Mouse (Mus musculus) kidney, adult 2 months (tissue): ENCODE data around the gene Krtap3-2. TPM values are rescaled to one million over a fixed set of nuclear protein-coding genes. Genes with fewer than 3 reads are reported as not detected.
A peak's percentile ranks its signal among the peaks of the same experiment; 100 is the strongest.

Experiments used
- DNase-seq: peaks from one replicate; pipeline ENCODE4 v3.0.0; 2021
- H3K27ac ChIP-seq: fragments of 200-500 bp; 2 replicates; pipeline ENCODE4 v1.5.1; 2012; ENCODE audit warnings: low read depth, low read length, control low read depth, inconsistent platforms; ENCODE audit not compliant: insufficient read depth
- H3K27me3 ChIP-seq: fragments of 200-500 bp; replicated peaks from 2 replicates; pipeline ENCODE4 v1.6.1; 2012; ENCODE audit warnings: mild to moderate bottlenecking, moderate library complexity, low read length, inconsistent platforms; ENCODE audit not compliant: control insufficient read depth, insufficient read depth
- H3K36me3 ChIP-seq: fragments of 200-500 bp; 2 replicates; pipeline ENCODE4 v1.6.1; 2012; ENCODE audit warnings: mild to moderate bottlenecking, moderate library complexity, low read length, inconsistent platforms; ENCODE audit not compliant: control insufficient read depth, insufficient read depth
- H3K4me1 ChIP-seq: fragments of 200-500 bp; 2 replicates; pipeline ENCODE4 v1.6.1; 2011; ENCODE audit warnings: low read length; ENCODE audit not compliant: control insufficient read depth, insufficient read depth
- H3K4me3 ChIP-seq: fragments of 200-500 bp; 2 replicates; pipeline ENCODE4 v1.5.1; 2011; ENCODE audit warnings: mild to moderate bottlenecking, low read depth, low read length, control low read depth; ENCODE audit not compliant: insufficient read depth
- CTCF ChIP-seq: fragments of 200-500 bp; conservative IDR thresholded peaks from 2 replicates; pipeline ENCODE4 v1.5.1; 2011; ENCODE audit warnings: low read depth, mild to moderate bottlenecking, control low read depth, low read length, moderate library complexity, mixed read lengths; ENCODE audit not compliant: insufficient read depth, insufficient read length
- POLR2A ChIP-seq: fragments of 200-500 bp; IDR thresholded peaks from one replicate; pipeline ENCODE4 v1.6.1; 2011; ENCODE audit warnings: low read depth, low read length, control low read depth
- whole genome bisulfite sequencing: fragments of 180-500 bp; shearing (Covaris S2); methylation state at CpG from one replicate; pipeline ENCODE4 v1.1.7; 2018; 5-methylcytosine and 5-hydroxymethylcytosine counted together
- polyA plus RNA-seq: library from polyadenylated mRNA; depleted of rRNA; stranded (reverse); fragments of >200 nt; gene quantifications from 2 replicates; pipeline ENCODE4 v1.2.3, GENCODE M21; 2012; rRNA removed

The Krtap3-2 gene
- polyA plus RNA-seq, 1 experiment, result not detected

GRCm38 (mm10) chr11:99556195-99556594 lies 458 bp downstream of the Krtap3-2 start:
- Histone ChIP-seq H3K27ac (no peak overlapping the region), H3K4me1 (no peaks in the 10 kb centered on the region), H3K4me3 (no peak overlapping the region), H3K36me3 (no peaks in the 10 kb centered on the region), H3K27me3 (no peaks in the 10 kb centered on the region)
- TF ChIP-seq POLR2A (no peak), CTCF (no peak)
- DNase-seq, result no peak
- WGBS, result 95% methylated on average over 2 of the region's 2 CpGs

GRCm38 (mm10) chr11:99550765-99551164 lies 5.9 kb downstream of the Krtap3-2 start, which contains the start of gene Krtap3-3:
Krtap3-3 (minus strand) TSS chr11:99550865.
- H3K4me3 ChIP-seq, result no peak within 1 kb of the TSS
- no peak within 1 kb of the TSS for H3K27ac ChIP-seq
- H3K27me3 ChIP-seq, result no peaks in the 10 kb centered on the region
- H3K36me3 ChIP-seq, result no peaks in the 10 kb centered on the region
- TF ChIP-seq POLR2A (no peak), CTCF (no peak)
- no peak for DNase-seq
- WGBS, result 57% methylated on average over 4 of the region's 4 CpGs
- no peaks in the 10 kb centered on the region for H3K4me1 ChIP-seq

GRCm38 (mm10) chr11:99547892-99548291 lies 8.8 kb downstream of the Krtap3-2 start:
- no peaks in the 10 kb centered on the region for H3K4me1 ChIP-seq
- no peak overlapping the region for H3K4me3 ChIP-seq
- TF ChIP-seq CTCF (no peak), POLR2A (no peak)
- H3K27ac ChIP-seq, result no peak overlapping the region
- no peak for DNase-seq
- H3K36me3 ChIP-seq, result no peaks in the 10 kb centered on the region
- no peaks in the 10 kb centered on the region; the same call in 1 of the 2 replicates for H3K27me3 ChIP-seq

GRCm38 (mm10) chr11:99539721-99540120 lies 16.9 kb downstream of the Krtap3-2 start:
- H3K4me1 ChIP-seq, result no peaks in the 10 kb centered on the region
- H3K27me3 ChIP-seq, result no peaks in the 10 kb centered on the region
- TF ChIP-seq POLR2A (no peak), CTCF (no peak)
- H3K27ac ChIP-seq, result no peak overlapping the region
- 30% methylated on average over 9 of the region's 9 CpGs for WGBS
- no peak overlapping the region for H3K4me3 ChIP-seq
- peak; percentile 30 for DNase-seq
- no peaks in the 10 kb centered on the region for H3K36me3 ChIP-seq

GRCm38 (mm10) chr11:99521288-99521860 lies 35.3 kb downstream of the Krtap3-2 start, which contains the start of gene Krt39:
Krt39 (minus strand) TSS chr11:99521338.
- no peak for TF ChIP-seq POLR2A
- no peak for TF ChIP-seq CTCF
- no peak within 1 kb of the TSS for H3K4me3 ChIP-seq
- H3K36me3 ChIP-seq, result no peaks in the 10 kb centered on the region
- no peaks in the 10 kb centered on the region for H3K4me1 ChIP-seq
- H3K27ac ChIP-seq, result no peak within 1 kb of the TSS
- 10% methylated on average over 13 of the region's 13 CpGs for WGBS
- no peaks in the 10 kb centered on the region for H3K27me3 ChIP-seq
- peak; percentile 56 for DNase-seq

GRCm38 (mm10) chr11:99514098-99514497 lies 42.6 kb downstream of the Krtap3-2 start:
- Histone ChIP-seq H3K27me3 (no peaks in the 10 kb centered on the region), H3K4me1 (no peaks in the 10 kb centered on the region), H3K4me3 (no peak overlapping the region), H3K27ac (no peak overlapping the region; the same call in 1 of the 2 replicates), H3K36me3 (no peaks in the 10 kb centered on the region)
- 74% methylated on average over 8 of the region's 8 CpGs for WGBS
- DNase-seq, result peak; percentile 3
- TF ChIP-seq POLR2A, result no peak
- no peak for TF ChIP-seq CTCF

Other genes starting within 250 kb of the Krtap3-2 start
- 0.03 TPM in 1 of 2 replicates, not detected in the other for gene Krt25, start 233.9 kb downstream of the Krtap3-2 start, polyA plus RNA-seq
- not detected in 2 replicates for gene Krt26, start 218.9 kb downstream of the Krtap3-2 start, polyA plus RNA-seq
- not detected in 2 replicates for gene Krt27, start 205.7 kb downstream of the Krtap3-2 start, polyA plus RNA-seq
- 0.05 TPM in 1 of 2 replicates, not detected in the other for gene Krt28, start 181.9 kb downstream of the Krtap3-2 start, polyA plus RNA-seq
- 2.4 and 3.1 TPM in 2 replicates for gene Krt10, start 167.5 kb downstream of the Krtap3-2 start, polyA plus RNA-seq
- not detected in 2 replicates for gene Krt12, start 134.6 kb downstream of the Krtap3-2 start, polyA plus RNA-seq
- gene Krt20, start 118.7 kb downstream of the Krtap3-2 start, polyA plus RNA-seq, result 0.13 and 0.23 TPM in 2 replicates
- gene Krt23, start 63.7 kb downstream of the Krtap3-2 start, polyA plus RNA-seq, result 2.7 and 3.5 TPM in 2 replicates
- gene Krt39, start 35.5 kb downstream of the Krtap3-2 start, polyA plus RNA-seq, result not detected in 2 replicates
- gene Krt40, start 13.7 kb downstream of the Krtap3-2 start, polyA plus RNA-seq, result not detected in 2 replicates
- gene Krtap3-3, start 6.0 kb downstream of the Krtap3-2 start, polyA plus RNA-seq, result not detected in 2 replicates
- gene Gm11939, start 2.6 kb upstream of the Krtap3-2 start, polyA plus RNA-seq, result not detected in 2 replicates
- not detected in 2 replicates for gene Krtap3-1, start 9.8 kb upstream of the Krtap3-2 start, polyA plus RNA-seq
- not detected in 2 replicates for gene Krtap1-5, start 24.2 kb upstream of the Krtap3-2 start, polyA plus RNA-seq
- not detected in 2 replicates for gene Krtap1-4, start 26.8 kb upstream of the Krtap3-2 start, polyA plus RNA-seq
- gene Krtap1-3, start 34.5 kb upstream of the Krtap3-2 start, polyA plus RNA-seq, result not detected in 2 replicates
- not detected in 2 replicates for gene Krtap9-3, start 41.3 kb upstream of the Krtap3-2 start, polyA plus RNA-seq
- gene Gm11938, start 46.5 kb upstream of the Krtap3-2 start, polyA plus RNA-seq, result not detected in 2 replicates
- gene Gm11937, start 53.3 kb upstream of the Krtap3-2 start, polyA plus RNA-seq, result not detected in 2 replicates
- not detected in 2 replicates for gene Krtap2-4, start 58.0 kb upstream of the Krtap3-2 start, polyA plus RNA-seq
- not detected in 2 replicates for gene Gm11562, start 63.6 kb upstream of the Krtap3-2 start, polyA plus RNA-seq
- not detected in 2 replicates for gene Krtap4-1, start 71.4 kb upstream of the Krtap3-2 start, polyA plus RNA-seq
- not detected in 2 replicates for gene Krtap4-2, start 78.2 kb upstream of the Krtap3-2 start, polyA plus RNA-seq
- gene Krtap4-7, start 87.2 kb upstream of the Krtap3-2 start, polyA plus RNA-seq, result not detected in 2 replicates
- not detected in 2 replicates for gene Gm11555, start 93.4 kb upstream of the Krtap3-2 start, polyA plus RNA-seq
- gene Gm11563, start 102.1 kb upstream of the Krtap3-2 start, polyA plus RNA-seq, result not detected in 2 replicates
- gene Krtap4-6, start 109.1 kb upstream of the Krtap3-2 start, polyA plus RNA-seq, result not detected in 2 replicates
- gene Gm14190, start 133.9 kb upstream of the Krtap3-2 start, polyA plus RNA-seq, result not detected in 2 replicates
- gene Gm14180, start 177.4 kb upstream of the Krtap3-2 start, polyA plus RNA-seq, result not detected in 2 replicates
- not detected in 2 replicates for gene Gm11595, start 216.1 kb upstream of the Krtap3-2 start, polyA plus RNA-seq
- gene Krtap4-8, start 223.9 kb upstream of the Krtap3-2 start, polyA plus RNA-seq, result not detected in 2 replicates
- gene Krtap4-9, start 228.3 kb upstream of the Krtap3-2 start, polyA plus RNA-seq, result not detected in 2 replicates
- gene Gm11596, start 236.6 kb upstream of the Krtap3-2 start, polyA plus RNA-seq, result not detected in 2 replicates
- not detected in 2 replicates for gene Gm11569, start 242.1 kb upstream of the Krtap3-2 start, polyA plus RNA-seq
- not detected in 2 replicates for gene Gm11554, start 247.6 kb upstream of the Krtap3-2 start, polyA plus RNA-seq